Mouse (Mus musculus) heart, adult 2 months (tissue): Measurements from ENCODE around the gene Tmem256.

Experiments used
- CTCF ChIP-seq: fragments of 200-600 bp; IDR thresholded peaks from 2 replicates; pipeline ENCODE4 v1.8.1; 2022; ENCODE audit warnings: antibody characterized with exemption, mild to moderate bottlenecking, moderate library complexity
- EP300 ChIP-seq: fragments of 200-500 bp; IDR thresholded peaks from 2 replicates; pipeline ENCODE4 v1.6.1; 2011; ENCODE audit warnings: low read depth, low read length, control low read depth; ENCODE audit not compliant: insufficient read depth

DNA sequence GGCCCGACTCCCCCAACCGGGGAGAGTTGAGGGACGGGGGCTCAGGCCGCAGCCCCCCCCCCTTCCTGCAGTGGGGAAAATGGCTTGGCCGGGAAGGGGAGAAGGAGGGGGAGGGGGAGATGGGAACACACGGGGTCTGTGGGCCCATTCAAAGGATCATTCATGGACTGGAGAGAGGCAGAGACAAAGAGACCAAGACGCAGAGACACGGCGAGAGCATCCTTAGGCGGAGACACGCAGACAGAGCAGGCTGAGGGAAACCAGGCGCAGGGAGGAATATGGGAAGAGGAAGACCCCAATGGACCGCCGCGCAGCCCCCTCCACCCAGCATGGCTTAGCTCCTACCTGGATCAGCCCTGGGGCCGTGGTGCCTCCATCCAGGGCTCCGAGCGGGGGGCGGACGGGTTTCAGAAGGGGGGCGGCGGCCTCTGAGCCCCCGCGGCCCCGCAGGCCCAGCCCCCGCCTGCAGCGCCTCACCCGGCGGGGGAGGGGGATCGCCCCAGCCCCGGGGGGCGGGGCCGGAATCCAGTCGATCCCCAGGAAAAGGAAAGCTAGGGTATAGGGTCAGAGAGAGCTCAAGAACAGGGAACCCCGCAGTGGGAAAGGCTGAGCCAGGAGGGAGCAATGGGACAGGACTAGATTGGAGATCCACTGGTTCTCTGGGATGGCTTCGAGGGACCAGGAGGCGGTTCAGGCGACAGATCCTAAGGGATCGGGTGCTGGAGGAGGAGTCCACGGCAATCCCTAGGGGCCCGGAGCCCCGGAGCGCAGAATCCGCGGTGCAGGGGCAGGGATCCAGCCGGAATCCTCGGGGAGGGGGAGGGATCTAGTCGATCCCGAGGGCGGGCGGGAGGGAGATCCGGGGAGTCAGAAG is 1.4 kb upstream of the Tmem256 start:
- TF ChIP-seq EP300 (no peak), CTCF (no peak)
